Comparison of ENCODE assay signal across 11 mouse cellular contexts in genomic region chr5:89763189-89764187, GRCm38 (mm10).
A peak's percentile ranks its signal among the peaks of the same experiment; 100 is the strongest.
DNase-seq lines count a peak whose midpoint lies in the region; ATAC-seq and TF ChIP-seq lines count a peak whose summit lies in the region.
"Had no signal": no experiment of that assay in that cellular context is flagged by ENCODE, and none has a peak within 500 bp of the region (broad histone marks: within the 10 kb centered on the region; RNA-seq: fewer than 3 reads in every experiment).

No protein-coding gene starts in this region.

- no peak overlapping the region for H3K27ac ChIP-seq in heart, postnatal 0 days (ENCODE audit: low read depth)
- H3K27ac ChIP-seq in forebrain, embryonic 10.5 days: peak overlapping the region; percentile 80
- no peak overlapping the region for H3K27ac ChIP-seq in limb, embryonic 13.5 days
- no peak overlapping the region for H3K27ac ChIP-seq in stomach, postnatal 0 days (replicated peaks)

- 27% methylated on average over 11 of the region's 11 CpGs for WGBS in heart, postnatal 0 days
- WGBS in forebrain, embryonic 10.5 days: 5% methylated on average over 11 of the region's 11 CpGs
- 20% methylated on average over 11 of the region's 11 CpGs for whole genome bisulfite sequencing in limb, embryonic 13.5 days
- WGBS in stomach, postnatal 0 days: 31% methylated on average over 11 of the region's 11 CpGs

- H3K27me3 ChIP-seq in heart, postnatal 0 days (ENCODE audit: control insufficient read depth, insufficient read depth, low read length): no peaks in the 10 kb centered on the region
- H3K27me3 ChIP-seq in forebrain, embryonic 10.5 days (ENCODE audit: poor library complexity, severe bottlenecking): peaks cover 40% of the 10 kb centered on the region
- H3K27me3 ChIP-seq in limb, embryonic 13.5 days: no peaks in the 10 kb centered on the region
- H3K27me3 ChIP-seq in stomach, postnatal 0 days (ENCODE audit: control insufficient read depth, insufficient read depth, low read length): no peaks in the 10 kb centered on the region

- TF ChIP-seq EP300 in heart, postnatal 0 days (IDR thresholded peaks at IDR 0.05; ENCODE audit: low read depth): no peak
- TF ChIP-seq EP300 in stomach, postnatal 0 days (optimal IDR thresholded peaks at IDR 0.05): no peak

- TF ChIP-seq CTCF in heart, postnatal 0 days (IDR thresholded peaks at IDR 0.05; ENCODE audit: low read depth): no peak
- no peak for TF ChIP-seq CTCF in stomach, postnatal 0 days (IDR thresholded peaks at IDR 0.05; ENCODE audit: low read depth)

- H3K4me3 ChIP-seq in heart, postnatal 0 days (ENCODE audit: low read depth, low read length): no peak overlapping the region
- peak overlapping the region; percentile 22 for H3K4me3 ChIP-seq in forebrain, embryonic 10.5 days
- no peak overlapping the region for H3K4me3 ChIP-seq in limb, embryonic 13.5 days
- no peak overlapping the region for H3K4me3 ChIP-seq in stomach, postnatal 0 days (ENCODE audit: low read depth, low read length)

- H3K4me2 ChIP-seq in heart, postnatal 0 days (ENCODE audit: low read depth, low read length): 0 out of 2 replicates have a peak overlapping the region, but pooled peaks have one; percentile 18
- 0 out of 2 replicates have a peak overlapping the region, but pooled peaks have one; percentile 11 for H3K4me2 ChIP-seq in limb, embryonic 13.5 days (replicated peaks)
- no peak overlapping the region for H3K4me2 ChIP-seq in stomach, postnatal 0 days (replicated peaks; ENCODE audit: low read depth)

- H3K9me3 ChIP-seq in heart, postnatal 0 days (replicated peaks; ENCODE audit: control insufficient read depth, low read length): no peaks in the 10 kb centered on the region
- H3K9me3 ChIP-seq in forebrain, embryonic 10.5 days: no peaks in the 10 kb centered on the region
- no peaks in the 10 kb centered on the region for H3K9me3 ChIP-seq in limb, embryonic 13.5 days
- H3K9me3 ChIP-seq in stomach, postnatal 0 days (ENCODE audit: control insufficient read depth, low read length): no peaks in the 10 kb centered on the region

- no peaks in the 10 kb centered on the region for H3K36me3 ChIP-seq in heart, postnatal 0 days (replicated peaks; ENCODE audit: control insufficient read depth, insufficient read depth, low read length)
- H3K36me3 ChIP-seq in forebrain, embryonic 10.5 days (replicated peaks): no peaks in the 10 kb centered on the region
- H3K36me3 ChIP-seq in limb, embryonic 13.5 days: no peaks in the 10 kb centered on the region
- no peaks in the 10 kb centered on the region for H3K36me3 ChIP-seq in stomach, postnatal 0 days (ENCODE audit: control insufficient read depth, insufficient read depth, low read length)

- H3K4me1 ChIP-seq in heart, postnatal 0 days (ENCODE audit: control insufficient read depth, insufficient read depth): no peaks in the 10 kb centered on the region
- peaks cover 57% of the 10 kb centered on the region for H3K4me1 ChIP-seq in forebrain, embryonic 10.5 days
- peaks cover 8% of the 10 kb centered on the region; the same call in 1 of the 2 replicates for H3K4me1 ChIP-seq in limb, embryonic 13.5 days
- no peaks in the 10 kb centered on the region for H3K4me1 ChIP-seq in stomach, postnatal 0 days (replicated peaks; ENCODE audit: control insufficient read depth, insufficient read depth)

- no peak for DNase-seq in heart, postnatal 0 days (ENCODE audit: low spot score)
- no peak for DNase-seq in heart, adult 11 months
- peak; percentile 68 for DNase-seq in forebrain, embryonic 10.5 days (ENCODE audit: extremely low spot score, low spot score)
- DNase-seq in retina, embryonic 14.5 days (ENCODE audit: low spot score): peak; percentile 65
- DNase-seq in gastrocnemius, postnatal 10 days: no peak
- no peak for DNase-seq in T-cell, adult 2 months (ENCODE audit: low spot score)
- DNase-seq in stomach, postnatal 0 days (ENCODE audit: low spot score): no peak
- DNase-seq: cerebellum, adult 18-20 months; liver, postnatal 0 days had no signal

- ATAC-seq in heart, postnatal 0 days (ENCODE audit: insufficient read depth, low read depth): no peak
- no peak for ATAC-seq in limb, embryonic 13.5 days (ENCODE audit: low FRiP score, low read depth)
- ATAC-seq in stomach, postnatal 0 days (ENCODE audit: low FRiP score, low TSS enrichment): no peak
- ATAC-seq: inflammation-experienced regulatory T-cells, adult 6 months; liver, postnatal 0 days had no signal

- H3K9ac ChIP-seq in heart, postnatal 0 days (replicated peaks; ENCODE audit: low read depth, low read length): no peak overlapping the region
- no peak overlapping the region for H3K9ac ChIP-seq in limb, embryonic 13.5 days
- H3K9ac ChIP-seq in stomach, postnatal 0 days (ENCODE audit: low read length): no peak overlapping the region
- H3K9ac ChIP-seq: liver, postnatal 0 days had no signal

Comparison
In these comparisons a context has a peak if more than half of its experiments do, and no peak if none do; other contexts are left out.
1. DNase-seq: peak in forebrain, embryonic 10.5 days (single experiment) and retina, embryonic 14.5 days (single experiment); none in heart, postnatal 0 days (single experiment), heart, adult 11 months (single experiment), gastrocnemius, postnatal 10 days (single experiment), T-cell, adult 2 months (single experiment) and stomach, postnatal 0 days (single experiment).